Mouse (Mus musculus) E14TG2a.4 (cell line): ENCODE data around the gene Ttc36.
A peak's percentile ranks its signal among the peaks of the same experiment; 100 is the strongest.

Source experiments
- H3K27me3 ChIP-seq: 2 replicates; pipeline ENCODE4 v1.6.1; 2014; ENCODE audit warnings: low read length, control low read depth; ENCODE audit not compliant: insufficient read depth
- H3K36me3 ChIP-seq: 2 replicates; pipeline ENCODE4 v1.6.1; 2014; ENCODE audit warnings: low read length, control low read depth; ENCODE audit not compliant: insufficient read depth
- H3K4me1 ChIP-seq: replicated peaks from 2 replicates; pipeline ENCODE4 v1.6.1; 2014; ENCODE audit warnings: low read depth, low read length, control low read depth
- H3K4me3 ChIP-seq: replicated peaks from 2 replicates; pipeline ENCODE4 v1.5.1; 2014; ENCODE audit warnings: mild to moderate bottlenecking, low read length
- H3K9me3 ChIP-seq: 2 replicates; pipeline ENCODE4 v1.6.1; 2014; ENCODE audit warnings: low read length, control low read depth
- CTCF ChIP-seq: conservative IDR thresholded peaks from 2 replicates; pipeline ENCODE4 v1.5.1; 2014; ENCODE audit warnings: low read length
- NANOG ChIP-seq: IDR thresholded peaks from 2 replicates; pipeline ENCODE4 v1.6.1; 2014; ENCODE audit warnings: borderline replicate concordance, low read length, mixed read lengths
- POU5F1 ChIP-seq: IDR thresholded peaks from 2 replicates; pipeline ENCODE4 v1.6.1; 2014; ENCODE audit warnings: low read length, borderline replicate concordance

Gene Ttc36

GRCm38 (mm10) chr9:44802808-44803450 is at the start of gene Ttc36:
Gene Ttc36, minus strand, starts transcription at chr9:44803072.
- H3K4me3 ChIP-seq = no peak within 1 kb of the TSS
- peaks cover 23% of the 10 kb centered on the region for H3K4me1 ChIP-seq
- no peaks in the 10 kb centered on the region for H3K9me3 ChIP-seq
- H3K27me3 ChIP-seq = peaks cover 33% of the 10 kb centered on the region
- TF ChIP-seq NANOG (no peak), CTCF (no peak), POU5F1 (no peak)
- H3K36me3 ChIP-seq = peaks cover 33% of the 10 kb centered on the region

- TF ChIP-seq NANOG (no peak), POU5F1 (no peak), CTCF (no peak)
- H3K9me3 ChIP-seq = no peaks in the 10 kb centered on the region
- no peak overlapping the region for H3K4me3 ChIP-seq
- peaks cover 89% of the 10 kb centered on the region for H3K36me3 ChIP-seq
- H3K4me1 ChIP-seq = peaks cover 46% of the 10 kb centered on the region
- H3K27me3 ChIP-seq = no peaks in the 10 kb centered on the region
These were observed 44.6 kb upstream of the Ttc36 start for GRCm38 (mm10) chr9:44847446-44847845.

GRCm38 (mm10) chr9:44841241-44841640 is 38.4 kb upstream of the Ttc36 start:
- Histone ChIP-seq H3K36me3 (peaks cover 90% of the 10 kb centered on the region), H3K4me3 (no peak overlapping the region), H3K9me3 (no peaks in the 10 kb centered on the region), H3K4me1 (peaks cover 21% of the 10 kb centered on the region), H3K27me3 (no peaks in the 10 kb centered on the region)
- TF ChIP-seq CTCF (peak; percentile 93), POU5F1 (no peak), NANOG (no peak)

GRCm38 (mm10) chr9:44836439-44836838 is 33.6 kb upstream of the Ttc36 start:
- H3K4me1 ChIP-seq = 0 out of 2 replicates have a peak, but pooled peaks cover 2% of the 10 kb centered on the region
- H3K36me3 ChIP-seq = peaks cover 88% of the 10 kb centered on the region
- TF ChIP-seq CTCF (peak; percentile 72), NANOG (no peak)
- H3K4me3 ChIP-seq = no peak overlapping the region
- no peaks in the 10 kb centered on the region for H3K27me3 ChIP-seq
- H3K9me3 ChIP-seq = no peaks in the 10 kb centered on the region

- peaks cover 85% of the 10 kb centered on the region for H3K36me3 ChIP-seq
- H3K4me3 ChIP-seq = no peak overlapping the region
- TF ChIP-seq NANOG (no peak), POU5F1 (no peak), CTCF (no peak)
- no peaks in the 10 kb centered on the region; the same call in 1 of the 2 replicates for H3K4me1 ChIP-seq
- no peaks in the 10 kb centered on the region for H3K9me3 ChIP-seq
- no peaks in the 10 kb centered on the region for H3K27me3 ChIP-seq
These were observed 29.5 kb upstream of the Ttc36 start for GRCm38 (mm10) chr9:44832356-44832755.

GRCm38 (mm10) chr9:44830506-44830905 is 27.6 kb upstream of the Ttc36 start:
- H3K4me3 ChIP-seq = no peak overlapping the region
- H3K27me3 ChIP-seq = no peaks in the 10 kb centered on the region
- peaks cover 88% of the 10 kb centered on the region for H3K36me3 ChIP-seq
- TF ChIP-seq CTCF (no peak), NANOG (no peak), POU5F1 (no peak)
- H3K4me1 ChIP-seq = no peaks in the 10 kb centered on the region; the same call in 1 of the 2 replicates
- H3K9me3 ChIP-seq = no peaks in the 10 kb centered on the region

GRCm38 (mm10) chr9:44828944-44829343 is 26.1 kb upstream of the Ttc36 start:
- peaks cover 88% of the 10 kb centered on the region for H3K36me3 ChIP-seq
- H3K4me1 ChIP-seq = no peaks in the 10 kb centered on the region; the same call in 1 of the 2 replicates
- no peaks in the 10 kb centered on the region for H3K27me3 ChIP-seq
- TF ChIP-seq NANOG = no peak
- TF ChIP-seq CTCF = no peak
- no peak for TF ChIP-seq POU5F1
- no peaks in the 10 kb centered on the region for H3K9me3 ChIP-seq
- no peak overlapping the region for H3K4me3 ChIP-seq

GRCm38 (mm10) chr9:44826660-44827059 is 23.8 kb upstream of the Ttc36 start:
- H3K27me3 ChIP-seq = no peaks in the 10 kb centered on the region
- no peaks in the 10 kb centered on the region; the same call in 1 of the 2 replicates for H3K4me1 ChIP-seq
- H3K4me3 ChIP-seq = no peak overlapping the region
- TF ChIP-seq NANOG (no peak), CTCF (no peak), POU5F1 (no peak)
- no peaks in the 10 kb centered on the region for H3K9me3 ChIP-seq
- peaks cover 91% of the 10 kb centered on the region for H3K36me3 ChIP-seq
